Mouse (Mus musculus) lung, postnatal 14 days (tissue): ENCODE measurements around the gene App.

Experiments
- DNase-seq: peaks from one replicate; pipeline ENCODE4 v3.0.0; 2021

Gene App

DNA sequence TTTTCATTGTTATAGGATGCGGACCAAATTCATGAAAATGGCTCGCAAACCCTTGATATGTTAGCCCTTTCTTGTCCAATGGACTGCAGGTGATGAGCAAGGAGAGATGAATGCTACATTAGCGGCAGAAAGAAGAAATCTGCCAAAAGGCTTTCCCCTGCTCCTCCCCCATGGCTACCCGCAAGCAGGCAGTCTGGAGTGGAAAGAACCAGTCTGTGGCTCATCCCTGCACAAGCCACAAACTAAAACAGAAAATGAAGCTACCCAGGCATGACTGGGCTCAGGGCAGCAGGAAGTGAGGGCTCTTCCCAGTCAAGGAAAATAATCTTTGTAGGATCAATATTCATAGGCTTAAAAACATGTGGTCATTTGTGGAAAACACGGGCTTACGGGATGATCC is 54.6 kb downstream of the App start:
- no peak for DNase-seq

DNA sequence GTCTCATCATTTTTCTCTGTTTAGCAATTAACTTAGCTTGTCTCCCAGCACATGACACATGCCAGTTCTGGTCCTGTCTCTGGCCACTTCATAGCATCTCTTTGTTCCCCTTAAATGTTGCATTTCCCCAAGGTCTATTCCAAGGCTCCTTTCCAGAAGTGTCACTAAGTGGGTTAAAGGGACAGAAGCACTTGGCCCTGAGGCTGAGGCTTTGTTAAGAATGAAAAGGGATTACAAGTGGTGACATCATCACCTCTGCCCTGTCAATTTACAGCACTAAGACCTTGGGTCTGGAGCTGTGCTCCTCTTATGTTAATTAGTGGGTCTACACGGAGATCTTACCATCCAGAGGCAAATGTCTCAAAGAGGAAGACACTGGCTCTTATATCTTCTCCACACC is 56.0 kb downstream of the App start:
- DNase-seq = no peak

DNA sequence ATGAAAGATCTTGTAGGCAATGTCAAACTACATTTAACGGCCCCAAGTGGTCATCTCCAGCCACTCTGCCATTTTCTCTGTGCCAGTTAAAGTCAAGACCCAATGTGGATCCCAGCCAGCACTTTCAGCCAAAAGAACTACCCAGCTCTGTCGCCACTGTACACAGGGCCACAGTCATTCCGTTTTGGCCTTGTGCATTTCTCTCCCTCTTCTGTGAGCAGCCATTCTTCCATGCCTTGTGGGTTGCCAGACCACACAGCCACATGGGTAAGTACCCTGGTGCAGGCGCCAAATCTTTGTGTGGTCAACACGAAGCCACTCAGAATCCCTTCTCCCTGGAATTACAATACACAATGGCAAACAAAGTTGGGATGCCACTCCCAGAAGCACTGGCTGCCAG is 57.7 kb downstream of the App start:
- DNase-seq = no peak

DNA sequence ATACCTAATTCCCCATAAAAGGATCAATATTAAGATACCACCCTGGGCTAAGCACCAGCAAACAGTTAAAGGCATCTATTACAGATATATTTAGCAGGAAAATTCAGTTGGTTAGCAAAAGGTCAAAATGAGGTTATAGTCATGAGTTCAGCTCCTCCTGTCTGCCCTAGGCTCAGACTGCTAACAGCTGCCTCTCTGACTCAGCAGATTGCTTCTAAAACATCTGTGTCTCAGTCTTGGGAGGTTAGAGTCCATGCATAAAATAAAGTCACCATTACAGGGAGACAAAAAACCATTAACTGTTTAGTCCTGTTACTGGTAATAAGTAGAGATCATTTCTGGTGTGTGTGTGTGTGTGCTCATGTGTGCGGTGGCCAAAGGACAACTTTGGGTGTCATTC is 58.8 kb downstream of the App start:
- no peak for DNase-seq

DNA sequence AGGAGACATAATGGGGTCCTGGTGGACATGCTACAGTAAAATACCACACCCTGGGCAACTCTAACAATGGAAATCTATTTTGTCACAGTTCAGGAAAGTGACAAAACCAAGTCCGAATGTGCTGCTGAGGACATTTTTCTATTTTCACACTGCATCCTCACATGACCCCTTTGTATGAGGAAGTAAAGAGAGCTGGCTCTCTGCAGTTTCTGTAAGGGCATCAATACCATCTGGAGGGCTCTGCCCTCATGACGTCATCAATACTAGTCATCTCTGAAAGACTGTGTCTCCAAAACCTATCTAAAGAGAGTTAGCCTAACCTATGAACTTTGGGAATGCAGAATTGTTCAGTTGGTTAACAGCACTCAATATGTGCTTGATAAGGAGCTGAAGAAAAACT is 59.6 kb downstream of the App start:
- DNase-seq = no peak

DNA sequence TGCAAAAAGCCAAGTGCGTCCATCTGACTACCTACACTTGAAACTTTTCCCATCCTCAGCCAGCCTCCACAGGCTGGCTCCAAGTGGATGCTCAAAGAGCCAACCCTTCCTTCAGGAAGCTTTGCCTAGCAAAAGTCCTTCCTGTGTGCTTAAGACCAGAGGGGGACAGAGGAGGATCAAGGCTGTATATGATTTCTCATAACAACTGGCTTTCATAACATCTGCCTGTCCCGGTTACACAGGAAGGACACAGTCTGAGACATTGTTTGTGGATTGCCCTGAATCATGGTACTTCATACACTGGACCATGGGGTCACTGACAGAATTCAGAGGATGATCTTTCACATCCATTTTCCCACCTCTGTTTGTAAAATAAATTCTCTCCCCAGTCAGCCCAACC is 61.3 kb downstream of the App start:
- no peak for DNase-seq

DNA sequence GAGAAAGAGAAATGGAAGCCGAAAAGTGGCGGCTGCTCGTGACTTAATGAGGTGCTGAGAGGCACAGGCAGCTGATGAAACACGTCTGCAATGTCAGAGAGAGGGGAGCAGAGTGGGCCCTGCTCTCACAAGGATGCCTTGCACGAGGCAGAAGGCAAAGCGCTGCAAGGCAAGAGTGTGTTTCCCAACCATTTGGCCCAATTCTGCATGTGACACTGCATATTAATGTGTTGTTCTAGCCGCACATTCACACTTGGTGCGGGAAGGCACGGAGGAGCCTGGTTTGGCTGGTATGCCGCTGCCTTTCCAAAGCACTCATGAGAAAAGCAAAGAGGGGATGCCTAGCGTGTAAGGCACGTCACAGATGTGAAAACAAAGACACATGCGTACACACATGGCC is 63.1 kb downstream of the App start:
- no peak for DNase-seq

DNA sequence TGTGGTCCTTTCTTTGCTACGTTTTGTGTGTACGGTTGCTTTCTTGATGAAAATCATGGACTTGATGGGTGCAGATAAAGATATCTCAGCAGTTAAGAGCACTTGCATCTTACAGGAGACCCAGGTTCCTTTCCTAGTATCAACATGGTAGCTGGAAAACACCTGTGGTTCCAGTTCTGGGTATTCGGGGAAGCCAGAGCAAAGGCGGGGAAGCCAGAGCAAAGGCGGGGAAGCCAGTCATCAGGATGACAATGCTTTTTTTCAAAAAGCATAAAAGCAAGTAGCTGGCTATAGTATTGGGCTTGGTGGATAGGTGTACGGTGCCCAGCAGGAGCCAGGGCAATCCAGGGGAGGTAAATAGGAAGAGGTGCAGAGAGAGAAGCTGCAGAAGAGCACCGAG is 65.1 kb downstream of the App start:
- DNase-seq = no peak

DNA sequence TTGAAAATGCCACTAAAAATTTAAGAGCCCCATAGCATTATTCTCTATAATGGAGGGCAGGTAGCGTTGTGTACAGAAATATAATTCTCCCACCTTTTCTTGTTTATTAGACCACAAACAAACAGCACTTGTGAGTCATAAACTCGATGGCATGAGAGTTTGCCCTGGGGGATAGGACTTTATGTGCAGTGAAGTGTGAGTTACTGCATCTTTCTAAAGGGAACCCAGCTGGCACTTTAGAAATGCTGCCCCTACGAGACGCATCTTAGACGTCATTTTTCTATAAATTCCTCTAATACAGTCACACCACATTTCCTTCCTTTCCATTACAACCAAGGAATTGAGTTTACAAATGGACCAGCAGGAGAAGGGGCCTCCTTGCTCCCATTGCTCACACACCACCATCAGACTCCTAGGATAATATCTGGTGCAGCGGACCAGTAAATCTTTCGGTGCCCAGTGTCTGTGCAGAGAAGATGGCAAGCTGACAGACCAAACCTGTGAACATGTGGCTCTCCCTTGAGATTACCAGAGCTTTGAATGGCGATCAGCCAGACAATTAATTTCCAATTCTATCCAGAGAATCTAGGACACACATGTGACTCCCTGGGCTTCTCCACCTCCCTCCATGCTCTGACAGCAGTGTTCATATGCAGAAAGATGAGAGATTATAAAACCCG is 66.8 kb downstream of the App start:
- no peak for DNase-seq

DNA sequence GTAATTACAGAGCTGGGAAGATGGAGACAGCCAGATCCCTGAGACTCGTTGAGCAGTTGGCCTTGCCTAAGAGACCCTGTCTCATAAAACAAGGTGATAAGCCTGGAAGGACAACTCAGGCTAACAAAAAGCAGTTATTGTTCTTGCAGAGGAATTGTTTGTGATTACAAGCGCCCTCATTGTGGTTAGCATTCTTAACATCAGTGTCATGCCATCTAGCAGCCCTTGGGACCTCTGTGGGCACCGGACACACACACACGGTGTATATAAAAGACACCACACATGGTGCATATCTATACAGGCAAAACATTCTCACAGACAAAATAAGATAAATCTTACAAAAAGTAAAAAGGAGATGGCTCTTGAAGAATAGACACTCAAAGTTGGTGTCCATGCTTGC is 68.0 kb downstream of the App start:
- no peak for DNase-seq

DNA sequence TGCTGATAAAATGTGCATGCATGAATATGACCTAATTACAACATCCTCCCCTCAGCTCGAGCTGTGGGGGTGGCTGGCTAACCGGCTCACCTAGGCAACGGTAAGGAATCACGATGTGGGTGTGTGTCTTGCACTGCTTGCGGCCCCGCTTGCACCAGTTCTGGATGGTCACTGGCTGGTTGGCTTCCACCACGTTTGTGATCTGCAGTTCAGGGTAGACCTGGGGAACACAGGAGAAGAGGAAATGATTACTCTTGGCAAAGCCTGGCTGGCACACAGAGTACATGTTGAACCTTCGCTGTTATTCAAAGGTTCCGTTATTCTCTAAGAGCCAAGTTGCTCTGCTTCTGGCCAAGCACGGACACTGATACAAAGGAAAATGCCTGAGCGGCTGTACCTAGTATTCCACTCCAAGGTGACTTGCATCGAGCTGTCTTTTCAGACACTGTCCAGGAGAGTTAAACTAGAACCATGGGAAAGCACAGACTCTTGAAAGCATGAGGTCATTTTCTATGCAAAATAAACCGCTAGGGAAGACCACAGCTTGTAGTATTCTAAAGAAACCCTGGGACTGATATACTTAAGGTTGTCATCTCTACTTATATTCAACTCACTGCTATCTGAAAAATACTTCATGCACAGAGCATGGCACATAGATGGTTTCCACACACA is 70.3 kb downstream of the App start:
- DNase-seq = no peak

DNA sequence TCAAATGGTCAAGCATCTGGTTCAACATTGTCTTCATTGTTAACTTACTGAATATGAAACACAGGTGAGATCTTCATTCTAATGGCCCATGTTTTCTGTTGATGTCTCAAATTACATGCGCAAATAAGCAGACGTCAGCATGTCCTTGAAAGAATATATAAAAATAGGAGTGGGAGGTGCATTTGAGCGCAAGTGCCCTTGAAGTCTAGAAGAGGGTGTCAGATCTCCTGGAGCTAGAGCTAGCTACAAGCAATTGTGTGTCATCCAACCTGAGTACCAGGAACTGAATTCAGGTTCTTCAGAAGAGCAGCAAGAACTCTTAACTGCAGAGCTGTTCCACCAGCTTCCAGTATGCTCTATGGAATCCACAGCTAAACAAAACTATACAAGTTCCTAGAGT is 72.0 kb downstream of the App start:
- DNase-seq = no peak

DNA sequence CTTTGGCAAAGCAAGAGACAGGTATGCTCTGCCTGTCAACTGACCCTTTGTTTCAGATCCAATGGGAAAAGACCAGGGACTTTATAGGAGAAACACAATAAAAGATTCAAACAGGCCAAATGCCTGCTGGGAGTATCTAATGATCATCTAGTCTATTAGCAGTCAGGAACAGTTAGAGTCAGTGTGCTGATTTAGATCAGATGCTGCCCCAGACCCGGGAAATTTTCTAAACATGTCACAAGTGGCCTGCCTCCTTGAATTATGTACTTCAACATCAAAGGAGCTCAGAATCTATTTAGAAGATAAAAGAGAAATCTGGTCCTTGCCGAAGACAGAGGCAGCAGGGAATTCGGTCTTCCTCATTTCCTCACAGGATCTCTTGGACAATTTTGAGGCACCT is 72.8 kb downstream of the App start:
- DNase-seq = no peak

DNA sequence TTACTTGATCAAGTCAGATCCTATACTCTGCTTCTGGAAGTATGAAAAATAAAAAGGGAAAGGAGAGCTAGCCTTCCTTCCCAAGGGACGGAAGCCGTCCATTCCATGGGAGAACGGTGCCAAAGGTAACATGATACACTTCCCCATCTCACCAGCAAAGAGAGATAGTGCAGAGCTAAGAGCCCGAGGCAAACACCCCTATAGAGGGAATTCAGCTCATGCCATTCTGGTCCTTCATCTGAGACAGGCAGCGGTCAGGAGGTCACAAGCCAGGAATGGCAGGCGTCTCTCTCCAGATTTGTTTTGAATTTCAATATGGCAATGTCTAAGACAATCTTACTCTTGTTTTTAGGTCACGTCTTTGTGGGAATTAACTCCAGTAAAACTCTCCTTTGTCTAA is 74.1 kb downstream of the App start:
- DNase-seq = no peak

DNA sequence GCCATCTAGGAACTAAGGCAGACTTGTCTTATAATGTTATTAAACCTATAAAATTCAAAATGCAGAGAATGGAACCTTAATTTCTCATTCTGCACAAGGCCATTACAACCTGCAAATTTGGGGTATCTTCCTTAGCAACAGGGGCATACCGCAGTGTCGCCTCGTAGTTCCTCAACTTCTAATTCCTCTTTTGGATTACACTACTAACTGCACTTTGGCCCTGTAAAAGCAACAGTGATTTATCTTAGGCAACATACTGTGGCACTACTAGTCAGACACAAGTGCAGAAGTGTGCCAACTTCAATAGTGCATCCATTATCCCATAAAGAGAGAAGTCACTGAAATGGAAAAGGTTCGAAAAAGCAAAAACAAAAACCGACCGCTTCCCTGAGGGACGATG is 74.5 kb downstream of the App start:
- DNase-seq = no peak

DNA sequence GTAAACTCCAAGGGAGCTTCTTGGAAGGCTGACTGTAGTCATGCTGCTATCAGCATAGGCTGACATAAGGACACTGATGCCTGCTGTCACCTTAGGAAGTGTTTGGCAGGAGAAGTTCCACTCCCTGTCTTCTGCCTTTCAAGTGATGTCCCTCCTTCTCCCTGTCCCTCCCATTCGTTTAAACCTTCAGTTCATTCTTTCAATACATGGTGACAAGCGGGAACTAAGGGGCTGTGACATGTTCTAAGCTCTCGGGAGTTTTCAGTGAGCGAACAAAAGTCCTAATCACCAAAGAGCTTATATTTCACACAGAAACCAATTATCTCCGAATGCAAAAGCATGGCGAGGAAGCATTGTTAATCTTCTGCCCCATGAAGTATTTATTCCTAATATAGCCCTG is 77.2 kb downstream of the App start:
- no peak for DNase-seq

DNA sequence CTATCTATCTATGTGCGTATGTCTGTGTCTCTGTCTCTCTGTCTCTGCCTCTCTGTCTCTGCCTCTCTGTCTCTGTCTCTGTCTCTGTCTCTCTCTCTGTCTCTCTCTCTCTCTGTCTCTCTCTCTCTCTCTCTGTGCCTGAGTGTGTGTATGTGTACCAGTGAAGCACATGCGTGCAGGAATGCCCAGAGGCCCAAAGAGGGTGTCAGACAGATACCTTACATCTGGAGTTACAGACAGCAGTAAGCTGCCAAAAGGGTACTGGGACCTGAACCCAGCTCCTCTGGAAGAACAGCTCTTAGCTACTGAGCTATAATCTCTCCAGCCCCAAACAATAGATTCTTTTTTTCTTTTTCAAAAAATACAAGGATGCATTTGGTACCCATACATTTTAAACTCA is 77.6 kb downstream of the App start:
- DNase-seq = no peak

DNA sequence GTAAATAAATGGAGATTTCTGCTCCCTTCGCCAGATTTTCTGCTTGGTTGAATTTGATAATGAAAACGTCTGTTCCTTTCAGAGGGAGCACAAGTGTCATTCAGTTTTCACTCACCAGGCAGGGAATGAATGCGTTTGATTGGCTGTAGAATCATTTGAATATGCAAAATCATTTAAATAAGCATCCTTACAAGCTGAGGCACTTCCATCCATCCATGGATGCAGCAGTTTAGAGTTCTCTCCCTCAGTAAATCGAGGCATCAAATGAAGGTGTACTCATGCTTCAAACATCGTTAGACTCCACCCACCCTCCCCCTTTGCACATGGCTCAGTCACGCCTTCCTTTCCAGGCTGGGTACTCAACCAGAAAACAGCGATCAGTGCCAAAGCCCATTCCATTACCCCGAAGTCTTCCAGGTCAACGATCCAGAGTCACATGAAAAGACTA is 80.9 kb downstream of the App start:
- DNase-seq = no peak

DNA sequence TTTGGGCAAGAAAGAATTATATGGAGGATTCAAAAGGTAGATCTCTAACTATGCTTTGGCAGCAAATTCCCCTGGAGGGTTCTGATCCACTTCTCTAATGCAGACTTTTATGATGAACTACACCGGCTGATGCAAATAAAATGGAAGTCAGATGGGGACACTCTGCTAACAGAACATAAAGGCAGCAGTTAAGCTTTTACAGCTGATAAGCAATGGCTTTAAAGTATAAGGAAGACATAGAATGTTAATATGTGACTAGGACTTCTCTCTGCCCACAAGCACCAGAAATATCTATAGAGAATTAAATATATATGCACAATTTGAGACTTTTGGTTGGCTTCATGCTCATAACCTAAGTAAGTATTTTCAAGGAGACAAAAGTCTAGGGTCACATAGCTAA is 81.4 kb downstream of the App start:
- no peak for DNase-seq

DNA sequence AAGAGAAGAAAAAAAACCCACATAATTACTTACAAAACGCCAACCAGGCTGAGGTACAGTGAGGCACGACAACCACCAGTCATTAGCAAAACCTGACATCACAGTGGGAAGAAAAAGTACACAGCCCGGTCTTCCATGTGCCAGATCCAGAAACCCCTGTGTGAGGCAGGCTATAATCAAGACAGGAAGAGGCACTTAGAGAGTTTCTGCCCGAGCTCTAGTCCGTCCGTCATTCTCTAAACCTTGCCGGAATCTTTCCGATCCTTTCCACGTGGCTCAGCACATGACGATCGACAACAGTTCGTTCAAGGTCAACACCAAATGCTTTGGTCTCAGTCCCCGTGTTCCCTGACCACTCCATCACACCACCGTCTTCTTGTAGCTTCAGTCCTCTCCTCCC is 82.6 kb downstream of the App start:
- DNase-seq = no peak

DNA sequence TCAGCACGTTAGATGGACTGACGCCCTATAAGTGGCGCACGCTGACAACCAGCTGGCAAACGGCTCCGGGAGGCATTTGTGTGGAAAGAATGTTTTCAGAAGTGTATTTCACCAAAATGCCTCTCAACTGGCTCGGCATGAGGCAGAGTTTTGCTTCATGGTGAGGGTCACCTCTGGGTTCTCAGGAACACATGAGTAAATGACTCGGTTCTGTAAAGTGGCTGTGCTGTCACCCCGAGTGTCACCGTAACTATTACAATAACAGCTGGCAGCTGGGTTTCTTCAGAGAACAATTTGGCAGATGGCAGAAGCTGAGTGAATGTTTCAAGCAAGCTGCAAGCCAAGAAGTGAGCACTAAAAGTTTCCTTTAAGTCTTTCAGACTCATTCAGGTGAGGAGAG is 85.4 kb downstream of the App start:
- DNase-seq = no peak

DNA sequence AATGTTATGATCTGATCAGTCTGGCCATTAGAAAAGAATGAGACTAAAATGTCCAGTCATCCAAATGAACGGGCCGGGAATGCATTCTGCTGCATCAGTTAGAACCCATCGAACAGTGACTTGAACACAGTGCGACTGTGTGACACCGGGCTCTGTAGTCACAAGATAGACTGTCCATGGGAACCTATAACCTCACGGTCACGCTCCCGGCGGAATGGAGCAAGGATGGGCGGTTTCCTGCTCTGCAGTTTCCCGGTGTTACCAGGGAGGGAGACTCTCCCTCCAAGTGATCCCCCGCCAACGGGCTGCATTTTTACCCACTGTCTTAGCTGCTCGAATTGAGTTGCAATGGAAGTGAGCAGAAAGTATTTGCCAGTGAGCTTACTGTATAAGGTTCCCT is 87.3 kb downstream of the App start:
- no peak for DNase-seq

DNA sequence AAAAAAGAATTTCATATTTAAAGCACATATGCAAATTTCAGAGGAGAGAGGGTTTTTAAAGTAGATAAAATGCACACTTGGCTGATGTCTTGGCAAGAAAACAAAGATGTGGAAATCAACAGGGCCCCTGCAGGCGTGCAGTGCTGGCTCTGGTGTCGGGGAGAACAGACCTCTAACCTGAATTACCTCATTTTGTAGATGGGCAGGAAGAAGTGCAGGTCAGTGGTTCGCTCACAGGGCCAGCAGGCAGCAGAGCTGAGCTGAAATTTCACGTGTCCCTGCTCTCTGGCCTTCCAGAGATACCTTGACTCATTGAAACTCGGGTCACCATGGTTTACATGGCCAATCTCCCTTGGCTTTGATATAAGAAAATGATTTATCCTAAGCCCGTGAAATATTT is 87.7 kb downstream of the App start:
- DNase-seq = no peak

DNA sequence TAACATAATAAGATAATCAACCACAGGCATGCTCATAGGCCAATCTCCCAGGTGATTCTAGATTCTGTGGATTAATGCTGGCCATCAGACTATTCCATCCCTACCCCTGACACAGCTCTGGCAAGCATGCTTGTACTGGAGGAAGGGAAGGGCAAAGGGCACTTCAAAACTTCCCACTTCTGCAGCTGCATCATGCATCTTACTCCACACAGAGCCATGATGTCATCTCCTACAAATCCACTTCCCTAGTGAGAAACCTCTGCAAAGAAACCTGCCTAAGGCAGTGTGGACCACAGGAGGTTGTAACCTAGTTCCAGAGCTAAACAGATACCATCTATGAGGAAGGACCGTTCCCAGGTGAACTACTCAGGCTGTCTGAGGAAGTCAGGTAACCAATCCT is 89.4 kb downstream of the App start:
- no peak for DNase-seq

DNA sequence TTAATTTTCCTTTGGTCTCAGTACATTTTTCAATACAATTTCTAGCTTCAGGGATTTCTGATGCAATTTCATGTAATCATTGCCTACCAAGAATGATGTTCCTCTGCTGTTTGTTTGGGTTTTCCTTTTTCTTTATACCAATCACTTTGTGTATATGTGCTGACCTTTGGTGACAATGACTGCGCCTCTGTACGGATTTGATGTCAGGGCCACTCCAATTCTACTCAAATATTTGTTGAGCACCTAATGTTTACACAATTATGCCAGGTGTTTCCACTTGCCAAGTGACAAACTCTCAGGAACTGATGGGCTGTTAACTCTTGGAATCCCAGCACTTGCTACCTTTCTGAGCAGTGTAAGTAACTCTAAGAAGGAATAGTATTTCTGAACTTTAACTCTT is 98.2 kb downstream of the App start:
- DNase-seq = no peak
